Mouse (Mus musculus) bone marrow macrophage, adult 2 months (primary cell): ENCODE measurements at regions not wholly inside any gene's neighbourhood (a gene's known extent, or its start where the extent isn't known, plus 50 kb on each side); places are given as distances from the start of the nearest gene placed in this dataset.

Experiments
- CTCF ChIP-seq: IDR thresholded peaks from 2 replicates; pipeline ENCODE4 v1.5.1; 2012; ENCODE audit warnings: low read depth, mild to moderate bottlenecking, low read length, moderate library complexity
- POLR2A ChIP-seq: IDR thresholded peaks from 2 replicates; pipeline ENCODE4 v1.6.1; 2012; ENCODE audit warnings: mild to moderate bottlenecking, low read depth, low read length, borderline replicate concordance

DNA sequence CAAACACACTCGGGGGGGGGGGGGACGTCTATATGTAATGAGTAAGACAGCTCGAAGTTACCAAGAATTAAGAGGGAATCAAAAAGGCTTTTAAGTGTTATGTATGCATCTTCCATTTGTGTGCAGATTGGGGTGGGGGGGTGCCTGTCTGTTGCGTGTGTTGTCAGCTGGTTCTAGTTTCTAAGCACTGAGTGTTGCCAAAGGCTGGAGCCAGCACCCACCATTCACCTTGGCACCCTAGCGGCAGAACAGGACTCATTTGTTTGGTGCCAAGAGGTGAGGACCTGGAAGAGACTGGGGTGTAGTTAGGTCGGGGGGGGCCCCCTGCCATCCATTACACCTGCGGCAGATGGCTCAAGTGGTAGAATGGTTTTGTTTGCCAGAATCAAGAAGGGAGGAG, 218.4 kb downstream of the Mef2c start:
- TF ChIP-seq POLR2A (no peak), CTCF (no peak)
